Mouse (Mus musculus) left cerebral cortex, postnatal 4 days (tissue): ENCODE data around the gene Lce1i. TPM values are rescaled to one million over a fixed set of nuclear protein-coding genes. Genes with fewer than 3 reads are reported as not detected.
"Not testable (repeated sequence)": the region's sequence is repeated elsewhere in the genome, so short reads cannot be mapped to it uniquely, and the experiment has no call there.

Experiments
- DNase-seq: peaks from one replicate; pipeline ENCODE4 v3.0.0-alpha.2; 2022
- intact Hi-C: fragments of 180-260 bp; cut with DNase I; formaldehyde crosslinking; loops from one replicate; pipeline ENCODE4 v1.15.1; 2025
- total RNA-seq, 2 experiments: library from RNA; stranded (reverse); gene quantifications; 2 replicates each; pipeline ENCODE4 v1.2.3; 2021

Lce1i gene
- not detected for total RNA-seq

DNA sequence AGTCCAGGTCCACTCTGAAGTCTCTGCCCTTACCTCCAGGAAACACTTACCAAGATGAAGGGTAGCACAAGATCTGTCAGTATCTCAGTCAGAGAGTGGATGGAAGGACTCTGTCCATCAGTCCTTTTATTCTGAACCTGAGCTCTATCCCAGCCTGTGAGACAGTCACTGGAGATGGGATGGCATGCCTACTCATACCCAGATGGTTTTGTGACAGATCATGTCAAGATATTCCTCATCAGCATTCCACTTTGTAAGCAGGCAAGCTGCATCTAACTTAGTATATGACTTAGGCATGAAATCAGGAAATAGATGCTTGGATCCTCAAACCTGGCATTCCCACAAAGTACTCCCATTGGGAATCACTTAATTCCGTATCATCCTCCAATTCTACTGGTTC, at the start of gene Lce1i:
Gene Lce1i (minus strand): TSS at position 101 of the 400 bp plus-strand sequence.
- DNase-seq, result no peak
- intact Hi-C loops, result no loop called here

DNA sequence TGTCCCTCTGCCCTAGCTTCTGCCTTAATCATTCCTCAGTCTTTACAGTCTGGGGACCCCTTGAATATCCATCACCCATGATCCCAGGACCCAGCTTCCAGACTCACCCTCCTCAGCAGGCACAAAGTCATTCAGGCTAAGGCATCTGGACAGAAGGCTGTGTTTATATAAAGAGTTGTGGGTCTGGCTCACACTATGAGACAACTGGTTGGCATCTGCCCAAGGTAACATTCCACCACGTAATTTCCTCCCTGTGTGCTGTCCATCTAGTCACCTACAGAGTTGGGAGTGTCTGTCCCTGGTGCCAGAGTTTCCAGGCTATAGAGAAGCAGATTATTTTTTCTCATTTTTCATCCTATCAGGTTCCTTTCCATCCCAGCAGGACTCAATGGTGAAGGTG, 48.4 kb upstream of the Lce1i start, which contains the start of gene Kprp:
Gene Kprp (minus strand): TSS at position 140 of the 400 bp plus-strand sequence.
- intact Hi-C loops, result no loop called here
- DNase-seq, result no peak

GRCm38 (mm10) chr3:92825808-92826207, 47.1 kb upstream of the Lce1i start:
- intact Hi-C loops, result no loop called here
- no peak for DNase-seq

DNA sequence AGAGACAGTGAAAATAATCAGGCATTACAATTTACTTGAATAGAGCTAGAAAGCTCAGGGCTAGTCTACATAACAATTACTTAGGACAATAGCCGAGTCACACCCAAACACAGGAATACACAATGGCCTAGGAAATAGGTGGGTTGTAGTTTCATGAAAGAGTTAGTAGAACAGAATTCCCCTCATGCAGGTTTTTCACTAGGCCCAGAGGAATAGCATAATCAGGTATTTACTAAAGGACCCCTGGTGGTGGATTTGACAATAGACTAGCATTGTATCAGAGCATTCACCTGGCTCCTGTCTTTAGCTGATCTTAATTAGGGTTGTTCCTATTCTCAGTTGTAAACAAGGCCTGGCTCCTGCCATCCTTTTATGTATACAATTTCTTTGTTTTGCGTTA, 37.3 kb upstream of the Lce1i start:
- DNase-seq, intact Hi-C loops: not testable (repeated sequence)

- intact Hi-C loops, result no loop called here
- DNase-seq, result no peak
Observed at GRCm38 (mm10) chr3:92815581-92815980, 36.9 kb upstream of the Lce1i start.

DNA sequence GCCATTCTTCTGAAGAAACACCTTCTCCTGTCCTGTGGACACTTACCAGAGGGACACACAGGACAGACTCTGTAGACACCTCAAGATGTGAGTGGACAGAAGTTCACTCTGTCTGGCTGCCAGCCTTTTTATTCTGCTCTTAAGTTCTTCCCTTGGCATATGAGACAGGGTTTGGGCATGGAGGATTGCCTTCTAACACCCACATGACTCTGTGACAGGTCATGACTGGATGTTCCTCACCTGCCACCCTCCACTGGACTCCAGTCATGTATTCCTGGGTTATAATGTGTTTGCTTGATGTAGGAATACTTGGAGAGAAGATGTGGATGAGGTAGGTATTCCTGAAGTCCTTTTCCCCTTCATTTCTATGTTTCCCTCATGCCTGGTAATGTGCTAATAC, 29.1 kb upstream of the Lce1i start, which contains the start of gene Lce1k:
Gene Lce1k (minus strand): TSS at position 101 of the 400 bp plus-strand sequence.
- intact Hi-C loops, result no loop called here

DNA sequence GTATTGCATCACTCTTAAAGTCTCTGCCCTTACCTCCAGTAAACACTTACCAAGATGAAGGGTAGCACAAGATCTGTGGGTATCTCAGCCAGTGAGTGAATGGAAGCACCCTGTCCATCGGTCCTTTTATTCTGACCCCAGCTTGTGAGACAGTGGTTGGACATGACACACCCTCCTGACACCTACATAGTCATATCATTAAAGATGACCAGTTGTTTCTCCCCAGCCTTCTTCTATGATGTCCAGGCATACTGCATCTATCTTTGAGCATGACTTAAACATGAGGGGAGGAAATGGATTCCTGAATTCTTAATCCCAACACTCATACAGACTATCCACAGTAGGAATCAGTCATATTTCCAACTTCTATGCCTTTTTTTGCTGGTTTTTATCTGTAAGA, 11.7 kb upstream of the Lce1i start, which contains the start of gene Lce1j:
Gene Lce1j (minus strand): TSS at position 101 of the 400 bp plus-strand sequence.
- intact Hi-C loops, result no loop called here
- no peak for DNase-seq

More for the DNA sequence above, 29.1 kb upstream of the Lce1i start, which contains the start of gene Lce1k:
- DNase-seq, result no peak

GRCm38 (mm10) chr3:92771573-92771972, 7.1 kb downstream of the Lce1i start:
- intact Hi-C loops, result no loop called here
- DNase-seq, result no peak

DNA sequence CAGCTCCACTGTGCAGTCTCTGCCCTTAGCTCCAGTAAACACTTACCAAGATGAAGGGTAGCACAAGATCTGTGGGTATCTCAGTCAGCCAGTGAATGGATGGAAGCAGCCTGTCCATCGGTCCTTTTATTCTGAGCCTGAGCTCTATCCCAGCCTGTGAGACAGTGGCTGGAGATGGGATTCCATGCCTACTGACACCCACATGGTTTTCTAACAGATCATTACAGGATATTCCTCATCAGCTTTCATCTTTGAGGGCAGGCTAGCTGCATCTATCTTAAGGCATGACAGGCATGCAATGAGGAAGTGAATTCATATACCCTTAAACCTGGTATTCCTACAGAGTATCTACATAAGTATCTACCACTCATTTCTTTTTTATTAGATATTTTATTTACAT, 13.7 kb downstream of the Lce1i start, which contains the start of gene Lce1h:
Gene Lce1h (minus strand): TSS at position 101 of the 400 bp plus-strand sequence.
- intact Hi-C loops, result no loop called here
- no peak for DNase-seq

DNA sequence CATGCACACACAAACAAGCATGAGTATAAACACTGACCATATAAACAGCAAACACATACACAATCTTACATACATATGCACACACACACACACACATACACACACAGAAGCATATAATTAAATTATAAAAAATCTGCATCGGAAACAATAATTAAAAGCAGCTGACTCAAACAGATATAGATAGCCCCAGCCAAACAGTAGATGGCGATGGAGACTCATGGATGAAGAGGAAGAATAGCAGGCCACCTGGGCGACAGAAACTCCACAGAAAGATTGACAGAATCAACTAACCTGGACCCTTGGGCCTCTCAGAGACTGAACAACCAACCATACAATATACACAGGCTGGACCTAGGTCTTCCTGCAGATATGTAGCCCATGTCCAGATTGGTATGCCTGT, 25.5 kb downstream of the Lce1i start:
- no peak for DNase-seq
- intact Hi-C loops, result no loop called here

DNA sequence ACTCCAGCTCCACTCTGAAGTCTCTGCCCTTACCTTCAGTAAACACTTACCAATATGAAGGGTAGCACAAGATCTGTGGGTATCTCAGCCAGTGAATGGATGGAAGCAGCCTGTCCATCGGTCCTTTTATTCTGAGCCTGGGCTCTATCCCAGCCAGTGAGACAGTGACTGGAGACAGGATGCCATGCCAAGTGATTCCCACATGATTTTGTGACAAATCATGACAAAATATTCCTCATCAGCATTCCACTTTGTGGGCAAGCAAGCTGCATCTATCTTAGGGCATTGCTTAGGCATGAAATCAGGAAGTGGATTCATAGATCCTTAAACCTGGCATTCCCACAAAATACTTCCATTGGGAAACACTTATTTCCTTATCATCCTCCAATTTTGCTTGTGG, 26.5 kb downstream of the Lce1i start, which contains the start of gene Lce1g:
Gene Lce1g (minus strand): TSS at position 101 of the 400 bp plus-strand sequence.
- intact Hi-C loops, result no loop called here
- no peak for DNase-seq

GRCm38 (mm10) chr3:92738996-92739395, 39.7 kb downstream of the Lce1i start, which contains the start of gene Gm38119:
Gene Gm38119, minus strand, starts transcription at chr3:92739096.
- no peak for DNase-seq
- intact Hi-C loops, result no loop called here

Other genes with a start within 250 kb of the Lce1i start
- not detected for gene 2310046K23Rik, start 244.4 kb downstream of the Lce1i start, total RNA-seq
- not detected for gene Ivl, start 205.2 kb downstream of the Lce1i start, total RNA-seq
- not detected for gene Smcp, start 189.9 kb downstream of the Lce1i start, total RNA-seq
- gene 2210017I01Rik, start 171.4 kb downstream of the Lce1i start, total RNA-seq, result not detected
- gene Lce6a, start 157.2 kb downstream of the Lce1i start, total RNA-seq, result not detected
- gene Lce1a1, start 130.6 kb downstream of the Lce1i start, total RNA-seq, result not detected
- gene Lce1b, start 122.0 kb downstream of the Lce1i start, total RNA-seq, result not detected
- not detected for gene Lce1a2, start 108.6 kb downstream of the Lce1i start, total RNA-seq
- not detected for gene Lce1c, start 99.7 kb downstream of the Lce1i start, total RNA-seq
- not detected for gene Lce1d, start 91.7 kb downstream of the Lce1i start, total RNA-seq
- gene Lce1e, start 69.8 kb downstream of the Lce1i start, total RNA-seq, result not detected
- gene Lce1f, start 58.5 kb downstream of the Lce1i start, total RNA-seq, result not detected
- not detected for gene Gm38119, start 39.8 kb downstream of the Lce1i start, total RNA-seq
- not detected for gene Lce1g, start 26.6 kb downstream of the Lce1i start, total RNA-seq
- not detected for gene Lce1h, start 13.8 kb downstream of the Lce1i start, total RNA-seq
- not detected for gene Lce1j, start 11.6 kb upstream of the Lce1i start, total RNA-seq
- not detected for gene Lce1k, start 29.0 kb upstream of the Lce1i start, total RNA-seq
- not detected for gene Kprp, start 48.3 kb upstream of the Lce1i start, total RNA-seq
- gene Lce1l, start 72.4 kb upstream of the Lce1i start, total RNA-seq, result not detected
- not detected for gene 2310050C09Rik, start 91.3 kb upstream of the Lce1i start, total RNA-seq
- gene Lce3a, start 147.3 kb upstream of the Lce1i start, total RNA-seq, result not detected
- gene Lce3b, start 154.1 kb upstream of the Lce1i start, total RNA-seq, result not detected
- gene Lce3c, start 165.6 kb upstream of the Lce1i start, total RNA-seq, result not detected
- gene Lce3d, start 178.5 kb upstream of the Lce1i start, total RNA-seq, result not detected
- not detected for gene Lce3e, start 188.2 kb upstream of the Lce1i start, total RNA-seq
- gene Lce3f, start 213.3 kb upstream of the Lce1i start, total RNA-seq, result not detected
- not detected for gene Crct1, start 236.8 kb upstream of the Lce1i start, total RNA-seq
- gene Lce1m, start 240.2 kb upstream of the Lce1i start, total RNA-seq, result not detected